Mouse (Mus musculus): ENCODE measurements around the gene Ckap2l. TPM values are rescaled to one million over a fixed set of nuclear protein-coding genes. Genes with fewer than 3 reads are reported as not detected.

Ckap2l gene
- 37.0 and 40.7 TPM in 2 replicates for polyA plus RNA-seq (2015; fragmentation: Nextera tagmentation; extraction: Ambion mirVana)

- Histone ChIP-seq H3K4me3 (peak within 1 kb of the TSS; percentile 91), H3K27ac (peak within 1 kb of the TSS; percentile 90), H3K4me2 (peak within 1 kb of the TSS; percentile 86), H3K9ac (peak within 1 kb of the TSS; percentile 79), H3K4me1 (peaks cover 19% of the 10 kb centered on the region), H3K36me3 (no peaks in the 10 kb centered on the region), H3K27me3 (0 out of 2 replicates have a peak, but pooled peaks cover 5% of the 10 kb centered on the region), H3K9me3 (no peaks in the 10 kb centered on the region)
- WGBS = under 1% methylated on average over 50 of the region's 50 CpGs
- ATAC-seq (ENCODE audit: insufficient number of reproducible peaks, low FRiP score, low TSS enrichment, low read depth) = peak; percentile 100
These were observed at the start of gene Ckap2l for GRCm38 (mm10) chr2:129296671-129297588. Gene Ckap2l, minus strand, starts transcription at chr2:129297212.

GRCm38 (mm10) chr2:129338138-129338621, 41.2 kb upstream of the Ckap2l start:
- 73% methylated on average over 6 of the region's 6 CpGs for WGBS
- no peaks in the 10 kb centered on the region for H3K36me3 ChIP-seq
- no peaks in the 10 kb centered on the region for H3K9me3 ChIP-seq

GRCm38 (mm10) chr2:129333471-129333870, 36.5 kb upstream of the Ckap2l start:
- ATAC-seq (ENCODE audit: insufficient number of reproducible peaks, low FRiP score, low TSS enrichment, low read depth) = no peak
- WGBS = 40% methylated on average over 4 of the region's 4 CpGs

More at GRCm38 (mm10) chr2:129338138-129338621, 41.2 kb upstream of the Ckap2l start:
- Histone ChIP-seq H3K9ac (no peak overlapping the region), H3K27ac (no peak overlapping the region), H3K4me2 (no peak overlapping the region), H3K4me1 (no peaks in the 10 kb centered on the region), H3K4me3 (no peak overlapping the region), H3K27me3 (no peaks in the 10 kb centered on the region)
- no peak for ATAC-seq (ENCODE audit: insufficient number of reproducible peaks, low FRiP score, low TSS enrichment, low read depth)

GRCm38 (mm10) chr2:129330540-129330939, 33.5 kb upstream of the Ckap2l start:
- 74% methylated on average over 13 of the region's 13 CpGs for WGBS

More at GRCm38 (mm10) chr2:129333471-129333870, 36.5 kb upstream of the Ckap2l start:
- H3K9me3 ChIP-seq = no peaks in the 10 kb centered on the region
- H3K4me1 ChIP-seq = no peaks in the 10 kb centered on the region; the same call in 1 of the 2 replicates
- no peaks in the 10 kb centered on the region for H3K36me3 ChIP-seq
- no peak overlapping the region for H3K9ac ChIP-seq
- no peak overlapping the region for H3K27ac ChIP-seq
- H3K4me2 ChIP-seq = no peak overlapping the region
- H3K27me3 ChIP-seq = no peaks in the 10 kb centered on the region
- no peak overlapping the region for H3K4me3 ChIP-seq

GRCm38 (mm10) chr2:129330024-129330423, 33.0 kb upstream of the Ckap2l start:
- Histone ChIP-seq H3K4me3 (no peak overlapping the region), H3K27me3 (no peaks in the 10 kb centered on the region), H3K4me1 (no peaks in the 10 kb centered on the region; the same call in 1 of the 2 replicates), H3K4me2 (no peak overlapping the region), H3K9ac (no peak overlapping the region), H3K27ac (0 out of 2 replicates have a peak overlapping the region, but pooled peaks have one; percentile 7), H3K9me3 (no peaks in the 10 kb centered on the region), H3K36me3 (no peaks in the 10 kb centered on the region)
- 40% methylated on average over 7 of the region's 7 CpGs for WGBS
- no peak for ATAC-seq (ENCODE audit: insufficient number of reproducible peaks, low FRiP score, low TSS enrichment, low read depth)

More at GRCm38 (mm10) chr2:129330540-129330939, 33.5 kb upstream of the Ckap2l start:
- no peak overlapping the region for H3K27ac ChIP-seq
- H3K9me3 ChIP-seq = no peaks in the 10 kb centered on the region
- no peaks in the 10 kb centered on the region for H3K27me3 ChIP-seq
- H3K36me3 ChIP-seq = no peaks in the 10 kb centered on the region
- no peak for ATAC-seq (ENCODE audit: insufficient number of reproducible peaks, low FRiP score, low TSS enrichment, low read depth)
- H3K4me2 ChIP-seq = no peak overlapping the region
- no peak overlapping the region for H3K9ac ChIP-seq
- H3K4me3 ChIP-seq = no peak overlapping the region
- no peaks in the 10 kb centered on the region; the same call in 1 of the 2 replicates for H3K4me1 ChIP-seq

GRCm38 (mm10) chr2:129328238-129328637, 31.2 kb upstream of the Ckap2l start:
- no peak overlapping the region for H3K4me2 ChIP-seq
- no peaks in the 10 kb centered on the region for H3K27me3 ChIP-seq
- H3K4me3 ChIP-seq = no peak overlapping the region
- WGBS = 87% methylated on average over 4 of the region's 4 CpGs
- H3K9ac ChIP-seq = no peak overlapping the region
- H3K4me1 ChIP-seq = no peaks in the 10 kb centered on the region; the same call in 1 of the 2 replicates
- ATAC-seq (ENCODE audit: insufficient number of reproducible peaks, low FRiP score, low TSS enrichment, low read depth) = no peak
- H3K27ac ChIP-seq = no peak overlapping the region
- no peaks in the 10 kb centered on the region for H3K36me3 ChIP-seq
- H3K9me3 ChIP-seq = no peaks in the 10 kb centered on the region

- 70% methylated on average over 3 of the region's 3 CpGs for WGBS
- no peak for ATAC-seq (ENCODE audit: insufficient number of reproducible peaks, low FRiP score, low TSS enrichment, low read depth)
- Histone ChIP-seq H3K4me2 (no peak overlapping the region), H3K4me3 (no peak overlapping the region), H3K36me3 (no peaks in the 10 kb centered on the region), H3K9ac (no peak overlapping the region), H3K9me3 (no peaks in the 10 kb centered on the region), H3K4me1 (no peaks in the 10 kb centered on the region), H3K27me3 (no peaks in the 10 kb centered on the region), H3K27ac (no peak overlapping the region)
These were observed 27.2 kb upstream of the Ckap2l start for GRCm38 (mm10) chr2:129324216-129324615.

GRCm38 (mm10) chr2:129322117-129322635, 25.2 kb upstream of the Ckap2l start:
- no peak for ATAC-seq (ENCODE audit: insufficient number of reproducible peaks, low FRiP score, low TSS enrichment, low read depth)
- H3K4me1 ChIP-seq = no peaks in the 10 kb centered on the region
- no peaks in the 10 kb centered on the region for H3K27me3 ChIP-seq
- no peaks in the 10 kb centered on the region for H3K36me3 ChIP-seq
- H3K9me3 ChIP-seq = no peaks in the 10 kb centered on the region
- no peak overlapping the region for H3K4me2 ChIP-seq
- no peak overlapping the region for H3K9ac ChIP-seq
- H3K27ac ChIP-seq = no peak overlapping the region
- H3K4me3 ChIP-seq = no peak overlapping the region
- WGBS = 76% methylated on average over 1 of the region's 1 CpGs

GRCm38 (mm10) chr2:129320033-129320605, 23.1 kb upstream of the Ckap2l start:
- no peak overlapping the region for H3K4me3 ChIP-seq
- no peaks in the 10 kb centered on the region for H3K36me3 ChIP-seq
- H3K9ac ChIP-seq = no peak overlapping the region
- no peaks in the 10 kb centered on the region for H3K4me1 ChIP-seq
- WGBS = 80% methylated on average over 8 of the region's 8 CpGs
- no peaks in the 10 kb centered on the region for H3K27me3 ChIP-seq
- no peaks in the 10 kb centered on the region for H3K9me3 ChIP-seq
- no peak for ATAC-seq (ENCODE audit: insufficient number of reproducible peaks, low FRiP score, low TSS enrichment, low read depth)
- H3K27ac ChIP-seq = no peak overlapping the region
- no peak overlapping the region for H3K4me2 ChIP-seq

- H3K9me3 ChIP-seq = no peaks in the 10 kb centered on the region
- ATAC-seq (ENCODE audit: insufficient number of reproducible peaks, low FRiP score, low TSS enrichment, low read depth) = no peak
- H3K36me3 ChIP-seq = no peaks in the 10 kb centered on the region
- H3K4me2 ChIP-seq = no peak overlapping the region
- H3K27me3 ChIP-seq = no peaks in the 10 kb centered on the region
- H3K9ac ChIP-seq = no peak overlapping the region
- no peak overlapping the region for H3K4me3 ChIP-seq
- H3K4me1 ChIP-seq = no peaks in the 10 kb centered on the region
- WGBS = 70% methylated on average over 4 of the region's 4 CpGs
- H3K27ac ChIP-seq = no peak overlapping the region
These were observed 18.8 kb upstream of the Ckap2l start for GRCm38 (mm10) chr2:129315831-129316230.

GRCm38 (mm10) chr2:129314880-129315279, 17.9 kb upstream of the Ckap2l start:
- Histone ChIP-seq H3K36me3 (no peaks in the 10 kb centered on the region), H3K4me2 (no peak overlapping the region), H3K27ac (no peak overlapping the region), H3K4me3 (no peak overlapping the region), H3K9ac (no peak overlapping the region), H3K9me3 (no peaks in the 10 kb centered on the region), H3K4me1 (no peaks in the 10 kb centered on the region), H3K27me3 (no peaks in the 10 kb centered on the region)
- WGBS = 81% methylated on average over 6 of the region's 6 CpGs
- no peak for ATAC-seq (ENCODE audit: insufficient number of reproducible peaks, low FRiP score, low TSS enrichment, low read depth)
